Mouse (Mus musculus) thymus, adult 2 months (tissue): Measurements from ENCODE around the gene Pkp4. TPM values are rescaled to one million over a fixed set of nuclear protein-coding genes. Genes with fewer than 3 reads are reported as not detected.

ENCODE experiments used
- DNase-seq: peaks from one replicate; pipeline ENCODE4 v3.0.0; 2021
- H3K27ac ChIP-seq: fragments of 200-500 bp; 2 replicates; pipeline ENCODE4 v1.5.1; 2012; ENCODE audit warnings: low read length, control low read depth; ENCODE audit not compliant: control insufficient read depth, insufficient read depth
- H3K27me3 ChIP-seq: fragments of 200-500 bp; 2 replicates; pipeline ENCODE4 v1.6.1; 2012; ENCODE audit warnings: mild to moderate bottlenecking, low read length, moderate library complexity, mixed read lengths; ENCODE audit not compliant: control insufficient read depth, insufficient read depth
- H3K36me3 ChIP-seq: fragments of 200-500 bp; 2 replicates; pipeline ENCODE4 v1.6.1; 2012; ENCODE audit warnings: mild to moderate bottlenecking, low read length, moderate library complexity; ENCODE audit not compliant: control insufficient read depth, insufficient read depth
- H3K4me1 ChIP-seq: fragments of 200-500 bp; replicated peaks from 2 replicates; pipeline ENCODE4 v1.6.1; 2012; ENCODE audit warnings: low read length; ENCODE audit not compliant: control insufficient read depth, insufficient read depth
- H3K4me3 ChIP-seq: fragments of 200-500 bp; 2 replicates; pipeline ENCODE4 v1.5.1; 2012; ENCODE audit warnings: mild to moderate bottlenecking, low read length, control low read depth, moderate library complexity; ENCODE audit not compliant: control insufficient read depth, insufficient read depth
- CTCF ChIP-seq: fragments of 200-500 bp; IDR thresholded peaks from 2 replicates; pipeline ENCODE4 v1.5.1; 2012; ENCODE audit warnings: mild to moderate bottlenecking, control low read depth, low read length, moderate library complexity, borderline replicate concordance; ENCODE audit not compliant: control insufficient read depth, poor library complexity, insufficient read depth; ENCODE audit errors: extremely low read depth
- POLR2A ChIP-seq: fragments of 200-500 bp; IDR thresholded peaks from 2 replicates; pipeline ENCODE4 v1.6.1; 2012; ENCODE audit warnings: mild to moderate bottlenecking, low read length, control low read depth, moderate library complexity; ENCODE audit not compliant: control insufficient read depth, poor library complexity, insufficient read depth; ENCODE audit errors: extremely low read depth
- WGBS: fragments of 180-500 bp; shearing (Covaris S2); methylation state at CpG from one replicate; pipeline ENCODE4 v1.1.7; 2018; 5-methylcytosine and 5-hydroxymethylcytosine counted together
- polyA plus RNA-seq: library from polyadenylated mRNA; depleted of rRNA; stranded (reverse); fragments of >200 nt; gene quantifications from 2 replicates; pipeline ENCODE4 v1.2.3, GENCODE M21; 2012

Gene Pkp4
- polyA plus RNA-seq, 1 experiment, result 40.8 TPM

GRCm38 (mm10) chr2:59286247-59286646, 125.6 kb downstream of the Pkp4 start:
- H3K27ac ChIP-seq, result no peak overlapping the region
- H3K4me3 ChIP-seq, result no peak overlapping the region
- no peaks in the 10 kb centered on the region for H3K36me3 ChIP-seq
- H3K4me1 ChIP-seq, result no peaks in the 10 kb centered on the region; the same call in none of the 2 replicates
- no peak for TF ChIP-seq POLR2A
- no peak for DNase-seq
- no peaks in the 10 kb centered on the region for H3K27me3 ChIP-seq
- WGBS, result 90% methylated on average over 9 of the region's 9 CpGs

- Histone ChIP-seq H3K4me3 (no peak overlapping the region), H3K4me1 (no peaks in the 10 kb centered on the region; the same call in 1 of the 2 replicates), H3K27me3 (no peaks in the 10 kb centered on the region), H3K27ac (no peak overlapping the region), H3K36me3 (no peaks in the 10 kb centered on the region)
- TF ChIP-seq POLR2A (no peak), CTCF (no peak)
- whole genome bisulfite sequencing, result 95% methylated on average over 8 of the region's 8 CpGs
- no peak for DNase-seq
Observed at GRCm38 (mm10) chr2:59287630-59288029, 127.0 kb downstream of the Pkp4 start.

- Histone ChIP-seq H3K27ac (no peak overlapping the region), H3K4me3 (no peak overlapping the region), H3K4me1 (no peaks in the 10 kb centered on the region), H3K36me3 (no peaks in the 10 kb centered on the region), H3K27me3 (no peaks in the 10 kb centered on the region)
- TF ChIP-seq POLR2A (no peak), CTCF (no peak)
- DNase-seq, result no peak
- WGBS, result 97% methylated on average over 2 of the region's 2 CpGs
Observed at GRCm38 (mm10) chr2:59289411-59289810, 128.8 kb downstream of the Pkp4 start.

GRCm38 (mm10) chr2:59290391-59290790, 129.7 kb downstream of the Pkp4 start:
- H3K4me1 ChIP-seq, result no peaks in the 10 kb centered on the region
- H3K36me3 ChIP-seq, result no peaks in the 10 kb centered on the region
- TF ChIP-seq CTCF (no peak), POLR2A (no peak)
- H3K4me3 ChIP-seq, result no peak overlapping the region
- no peak for DNase-seq
- WGBS, result 96% methylated on average over 3 of the region's 3 CpGs
- no peak overlapping the region for H3K27ac ChIP-seq
- H3K27me3 ChIP-seq, result no peaks in the 10 kb centered on the region

- Histone ChIP-seq H3K4me3 (no peak overlapping the region), H3K27ac (no peak overlapping the region), H3K4me1 (no peaks in the 10 kb centered on the region), H3K27me3 (no peaks in the 10 kb centered on the region), H3K36me3 (no peaks in the 10 kb centered on the region)
- TF ChIP-seq CTCF (no peak), POLR2A (no peak)
- no peak for DNase-seq
- 25% methylated on average over 3 of the region's 3 CpGs for WGBS
Observed at GRCm38 (mm10) chr2:59299831-59300230, 139.2 kb downstream of the Pkp4 start.

- 95% methylated on average over 12 of the region's 12 CpGs for WGBS
- Histone ChIP-seq H3K4me1 (no peaks in the 10 kb centered on the region), H3K4me3 (no peak overlapping the region), H3K27ac (no peak overlapping the region), H3K27me3 (no peaks in the 10 kb centered on the region), H3K36me3 (no peaks in the 10 kb centered on the region)
- no peak for DNase-seq
- no peak for TF ChIP-seq CTCF
- TF ChIP-seq POLR2A, result no peak
Observed at GRCm38 (mm10) chr2:59301671-59302070, 141.0 kb downstream of the Pkp4 start.

DNA sequence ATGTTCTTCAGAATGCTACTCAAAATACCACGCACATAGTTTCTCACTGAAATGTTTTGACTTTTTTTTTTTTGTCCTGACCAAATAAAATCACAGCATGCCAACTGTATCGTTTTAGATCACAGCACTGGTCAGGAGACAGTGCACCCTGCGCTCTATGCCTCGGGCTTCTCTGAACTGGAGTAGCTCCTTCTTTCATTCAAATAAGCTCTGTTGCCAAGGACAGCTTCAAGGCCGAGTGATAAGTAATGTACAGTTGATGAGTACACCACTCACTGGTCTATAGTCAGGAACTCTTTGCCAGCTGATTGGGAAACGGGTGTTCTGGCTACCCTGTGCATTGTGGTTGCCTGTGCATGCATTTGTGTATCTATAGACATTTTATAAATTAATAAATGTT, 141.8 kb downstream of the Pkp4 start:
- Histone ChIP-seq H3K27ac (no peak overlapping the region), H3K27me3 (no peaks in the 10 kb centered on the region), H3K4me1 (no peaks in the 10 kb centered on the region), H3K4me3 (no peak overlapping the region), H3K36me3 (no peaks in the 10 kb centered on the region)
- no peak for TF ChIP-seq POLR2A
- TF ChIP-seq CTCF, result no peak
- WGBS, result 93% methylated on average over 6 of the region's 6 CpGs
- DNase-seq, result no peak
